Mouse (Mus musculus) midbrain, embryonic 14.5 days (tissue): ENCODE measurements around the gene Kif1b. TPM values are rescaled to one million over a fixed set of nuclear protein-coding genes. Genes with fewer than 3 reads are reported as not detected.

Experiments
- ATAC-seq: fragments of 200-750 bp; cut with Nextera tagmentation; 2 replicates; pipeline ENCODE4 v1.8.0; 2017; ENCODE audit warnings: moderate number of reproducible peaks, moderate library complexity; ENCODE audit not compliant: low FRiP score, low TSS enrichment
- DNase-seq: peaks from one replicate; pipeline ENCODE4 v3.0.0-alpha.2; 2015
- H3K27ac ChIP-seq: fragments of 300-500 bp; sonication (generic); replicated peaks from 2 replicates; pipeline ENCODE4 v1.5.1; 2014; ENCODE audit warnings: mild to moderate bottlenecking, low read depth, low read length, moderate library complexity
- H3K27me3 ChIP-seq: fragments of 300-500 bp; sonication (generic); 2 replicates; pipeline ENCODE4 v1.6.1; 2014; ENCODE audit warnings: low read length, control low read depth, mixed read lengths; ENCODE audit not compliant: control insufficient read depth, insufficient read depth
- H3K36me3 ChIP-seq: fragments of 300-500 bp; sonication (generic); 2 replicates; pipeline ENCODE4 v1.6.1; 2014; ENCODE audit warnings: low read length, control low read depth; ENCODE audit not compliant: control insufficient read depth, insufficient read depth
- H3K4me1 ChIP-seq: fragments of 300-500 bp; sonication (generic); 2 replicates; pipeline ENCODE4 v1.6.1; 2014; ENCODE audit warnings: mild to moderate bottlenecking, antibody characterized with exemption, low read length, control low read depth; ENCODE audit not compliant: control insufficient read depth, insufficient read depth
- H3K4me2 ChIP-seq: fragments of 300-500 bp; sonication (generic); 2 replicates; pipeline ENCODE4 v1.6.1; 2014; ENCODE audit warnings: mild to moderate bottlenecking, low read length, moderate library complexity
- H3K4me3 ChIP-seq: fragments of 300-500 bp; sonication (generic); replicated peaks from 2 replicates; pipeline ENCODE4 v1.5.1; 2014; ENCODE audit warnings: low read depth, low read length
- H3K9ac ChIP-seq: fragments of 300-500 bp; sonication (generic); replicated peaks from 2 replicates; pipeline ENCODE4 v1.6.1; 2014; ENCODE audit warnings: mild to moderate bottlenecking, low read length, moderate library complexity
- H3K9me3 ChIP-seq: fragments of 300-500 bp; sonication (generic); 2 replicates; pipeline ENCODE4 v1.6.1; 2016; ENCODE audit warnings: low read length, control low read depth, mixed read lengths; ENCODE audit not compliant: control insufficient read depth
- WGBS: fragments of 180-500 bp; shearing (Covaris S2); extraction: QIAGEN DNeasy Blood & Tissue Kit; methylation state at CpG from one replicate; pipeline ENCODE4 v1.1.7; 2014; 5-methylcytosine and 5-hydroxymethylcytosine counted together
- polyA plus RNA-seq: library from polyadenylated mRNA; unstranded; fragments of >200 nt; fragmentation: Nextera tagmentation; extraction: Ambion mirVana; gene quantifications from 2 replicates; pipeline ENCODE4 v1.2.1, GENCODE M21; 2014

The Kif1b gene
- polyA plus RNA-seq, 1 experiment from 2014 or later = 202 TPM

GRCm38 (mm10) chr4:149306712-149307595 lies 539 bp downstream of the Kif1b start:
- Histone ChIP-seq H3K9ac (peak overlapping the region; percentile 99), H3K27me3 (no peaks in the 10 kb centered on the region), H3K9me3 (no peaks in the 10 kb centered on the region), H3K4me2 (peak overlapping the region; percentile 76), H3K4me3 (peak overlapping the region; percentile 99), H3K27ac (peak overlapping the region; percentile 98), H3K4me1 (peaks cover 45% of the 10 kb centered on the region), H3K36me3 (no peaks in the 10 kb centered on the region)
- ATAC-seq (peak; percentile 46), DNase-seq (peak; percentile 81)
- WGBS = under 1% methylated on average over 82 of the region's 83 CpGs

GRCm38 (mm10) chr4:149305761-149306711 lies 1.5 kb downstream of the Kif1b start:
- Histone ChIP-seq H3K9me3 (no peaks in the 10 kb centered on the region), H3K27ac (peak overlapping the region; percentile 98), H3K4me1 (peaks cover 47% of the 10 kb centered on the region), H3K4me3 (peak overlapping the region; percentile 99), H3K27me3 (no peaks in the 10 kb centered on the region), H3K9ac (peak overlapping the region; percentile 99), H3K36me3 (no peaks in the 10 kb centered on the region), H3K4me2 (peak overlapping the region; percentile 76)
- ATAC-seq = no peak
- 25% methylated on average over 14 of the region's 14 CpGs for WGBS
- no peak for DNase-seq

GRCm38 (mm10) chr4:149304466-149304865 lies 3.0 kb downstream of the Kif1b start:
- H3K9me3 ChIP-seq = no peaks in the 10 kb centered on the region
- H3K27me3 ChIP-seq = no peaks in the 10 kb centered on the region
- ATAC-seq (no peak), DNase-seq (no peak)
- peaks cover 47% of the 10 kb centered on the region for H3K4me1 ChIP-seq
- WGBS = 75% methylated on average over 1 of the region's 1 CpGs
- H3K4me2 ChIP-seq = peak overlapping the region; percentile 76
- no peak overlapping the region for H3K9ac ChIP-seq
- H3K27ac ChIP-seq = no peak overlapping the region
- no peak overlapping the region for H3K4me3 ChIP-seq
- no peaks in the 10 kb centered on the region for H3K36me3 ChIP-seq

GRCm38 (mm10) chr4:149303502-149303901 lies 4.0 kb downstream of the Kif1b start:
- peaks cover 39% of the 10 kb centered on the region for H3K4me1 ChIP-seq
- WGBS = 39% methylated on average over 5 of the region's 5 CpGs
- peak overlapping the region; percentile 10; the same call in 1 of the 2 replicates for H3K4me3 ChIP-seq

GRCm38 (mm10) chr4:149302751-149303150 lies 4.7 kb downstream of the Kif1b start:
- Histone ChIP-seq H3K36me3 (no peaks in the 10 kb centered on the region), H3K27ac (no peak overlapping the region), H3K4me3 (no peak overlapping the region), H3K9me3 (no peaks in the 10 kb centered on the region), H3K4me1 (peaks cover 38% of the 10 kb centered on the region), H3K9ac (no peak overlapping the region), H3K4me2 (peak overlapping the region; percentile 76; the same call in 1 of the 2 replicates), H3K27me3 (no peaks in the 10 kb centered on the region)
- 79% methylated on average over 5 of the region's 5 CpGs for WGBS
- DNase-seq (no peak), ATAC-seq (no peak)

More at GRCm38 (mm10) chr4:149303502-149303901, 4.0 kb downstream of the Kif1b start:
- no peak overlapping the region for H3K27ac ChIP-seq
- H3K9me3 ChIP-seq = no peaks in the 10 kb centered on the region
- H3K36me3 ChIP-seq = no peaks in the 10 kb centered on the region
- H3K4me2 ChIP-seq = peak overlapping the region; percentile 76
- H3K27me3 ChIP-seq = no peaks in the 10 kb centered on the region
- DNase-seq (no peak), ATAC-seq (no peak)
- H3K9ac ChIP-seq = peak overlapping the region; percentile 34

- WGBS = 46% methylated on average over 3 of the region's 3 CpGs
- Histone ChIP-seq H3K36me3 (no peaks in the 10 kb centered on the region), H3K27ac (no peak overlapping the region), H3K9me3 (no peaks in the 10 kb centered on the region), H3K4me1 (peaks cover 39% of the 10 kb centered on the region), H3K9ac (no peak overlapping the region), H3K4me3 (no peak overlapping the region), H3K27me3 (no peaks in the 10 kb centered on the region), H3K4me2 (no peak overlapping the region)
- ATAC-seq (no peak), DNase-seq (no peak)
Measured at GRCm38 (mm10) chr4:149302136-149302535, 5.4 kb downstream of the Kif1b start.

- H3K4me3 ChIP-seq = no peak overlapping the region
- no peaks in the 10 kb centered on the region for H3K9me3 ChIP-seq
- no peak overlapping the region for H3K9ac ChIP-seq
- H3K4me2 ChIP-seq = no peak overlapping the region
- no peaks in the 10 kb centered on the region for H3K27me3 ChIP-seq
- no peaks in the 10 kb centered on the region for H3K36me3 ChIP-seq
- DNase-seq = no peak
- H3K27ac ChIP-seq = no peak overlapping the region
- peaks cover 6% of the 10 kb centered on the region; the same call in 1 of the 2 replicates for H3K4me1 ChIP-seq
- 98% methylated on average over 2 of the region's 2 CpGs for WGBS
- no peak for ATAC-seq
Measured at GRCm38 (mm10) chr4:149296501-149296900, 11.0 kb downstream of the Kif1b start.

- H3K9ac ChIP-seq = no peak overlapping the region
- no peaks in the 10 kb centered on the region for H3K27me3 ChIP-seq
- no peak overlapping the region for H3K27ac ChIP-seq
- peaks cover 26% of the 10 kb centered on the region for H3K36me3 ChIP-seq
- H3K4me3 ChIP-seq = no peak overlapping the region
- H3K9me3 ChIP-seq = no peaks in the 10 kb centered on the region
- WGBS = 81% methylated on average over 5 of the region's 5 CpGs
- ATAC-seq (no peak), DNase-seq (no peak)
- no peak overlapping the region for H3K4me2 ChIP-seq
- H3K4me1 ChIP-seq = peaks cover 6% of the 10 kb centered on the region; the same call in 1 of the 2 replicates
Measured at GRCm38 (mm10) chr4:149292984-149293383, 14.5 kb downstream of the Kif1b start.
